Mouse (Mus musculus) CD4-positive, CD25-positive, alpha-beta regulatory T cell, adult 2 months (primary cell): ENCODE measurements around the gene Arl6ip4.

Experiments used
- DNase-seq: peaks from one replicate; pipeline ENCODE4 v3.0.0-alpha.2; 2012; ENCODE audit warnings: low read depth, low spot score

Gene Arl6ip4

GRCm38 (mm10) chr5:124093852-124094604 is 21.9 kb upstream of the Arl6ip4 start:
- DNase-seq = no peak

- DNase-seq = no peak
These were observed 20.8 kb upstream of the Arl6ip4 start for GRCm38 (mm10) chr5:124095077-124095581.

GRCm38 (mm10) chr5:124095596-124096232 is 20.2 kb upstream of the Arl6ip4 start, which contains the start of gene Abcb9:
Gene Abcb9, minus strand, starts transcription at chr5:124095798.
- peak; percentile 93 for DNase-seq

DNA sequence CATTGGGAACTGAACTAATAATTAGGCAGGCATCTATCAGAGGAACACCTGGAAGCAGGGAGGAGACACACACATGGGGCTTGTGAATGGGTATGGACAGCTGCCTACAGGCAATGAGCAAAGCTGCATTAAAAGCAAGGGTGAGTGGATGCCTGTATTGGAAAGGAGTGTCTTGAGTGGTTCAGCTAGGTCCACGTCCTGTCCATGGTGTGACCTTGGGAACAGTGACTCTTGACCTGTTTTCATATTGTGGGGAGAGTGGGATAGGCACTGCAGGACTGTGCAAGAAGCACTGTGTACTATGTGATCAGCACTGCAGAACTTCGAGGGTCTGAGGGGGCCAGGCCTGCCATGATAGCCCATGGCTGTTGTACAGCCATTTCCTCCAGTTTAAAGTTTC is 17.0 kb upstream of the Arl6ip4 start:
- no peak for DNase-seq

DNA sequence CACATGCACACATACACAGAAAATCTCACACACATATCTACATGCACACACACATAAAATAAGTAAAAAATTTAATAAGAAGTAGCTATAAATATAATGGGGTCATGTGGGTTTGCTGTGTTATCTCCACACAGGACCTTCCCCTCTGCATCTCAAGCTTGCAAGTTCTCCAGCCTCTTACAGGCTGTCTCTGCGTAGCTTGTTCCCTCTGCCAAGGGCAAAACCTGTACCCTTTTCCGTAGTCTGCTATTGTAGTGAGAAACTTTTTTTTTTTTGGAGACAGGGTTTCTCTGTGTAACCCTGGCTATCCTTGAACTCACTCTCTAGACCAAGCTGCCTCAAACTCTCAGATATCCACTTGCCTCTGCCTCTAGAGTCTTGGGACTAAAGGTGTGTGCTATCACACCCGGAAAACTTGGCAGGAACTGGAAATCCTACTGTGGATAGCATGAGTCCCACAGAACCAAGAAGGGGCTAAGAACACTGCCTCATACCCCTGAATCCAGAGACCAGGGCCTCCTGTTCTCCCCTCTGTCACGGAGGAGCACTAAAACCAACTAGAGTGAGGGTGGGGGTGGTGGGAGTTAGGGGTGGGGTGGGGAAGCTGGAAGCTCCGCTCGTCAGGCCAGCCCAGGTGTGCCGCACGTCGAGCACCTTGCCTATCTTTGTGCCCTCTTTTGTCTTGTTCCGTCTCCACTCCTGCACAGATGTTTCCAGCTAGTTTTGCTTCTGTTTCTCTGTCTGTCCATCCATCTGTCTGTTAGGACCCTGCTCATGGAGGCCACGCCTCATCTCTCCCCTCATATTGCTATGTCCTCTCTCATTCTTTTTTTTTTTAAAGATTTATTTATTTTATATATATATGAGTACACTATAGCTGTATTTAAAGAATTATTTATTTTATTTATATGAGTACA is 15.5 kb upstream of the Arl6ip4 start:
- DNase-seq = no peak

GRCm38 (mm10) chr5:124102326-124102725 is 13.6 kb upstream of the Arl6ip4 start:
- DNase-seq = no peak

DNA sequence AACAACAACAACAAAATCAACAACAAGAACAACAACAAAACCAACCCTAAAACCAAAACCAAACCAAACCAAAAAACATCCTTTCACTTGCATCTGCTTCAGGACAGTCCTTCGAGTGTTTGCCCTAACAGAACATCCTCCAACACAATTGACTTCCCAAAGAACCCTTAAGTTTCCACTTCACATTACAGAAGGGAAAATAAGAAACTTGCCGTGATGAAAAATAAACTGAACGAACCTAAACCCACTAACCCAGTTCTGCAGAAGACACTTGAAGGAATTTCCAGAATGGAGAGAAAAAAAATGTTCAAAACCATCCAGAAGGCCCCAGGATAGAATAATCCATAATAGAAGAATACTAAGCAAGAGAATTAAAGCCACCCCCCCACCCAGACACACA is 12.9 kb upstream of the Arl6ip4 start:
- DNase-seq = no peak

- DNase-seq = no peak
These were observed 12.3 kb upstream of the Arl6ip4 start for GRCm38 (mm10) chr5:124103552-124103951.

GRCm38 (mm10) chr5:124111077-124111741 is 4.7 kb upstream of the Arl6ip4 start:
- peak; percentile 84 for DNase-seq

GRCm38 (mm10) chr5:124111742-124112497 is 4.0 kb upstream of the Arl6ip4 start, which contains the start of gene Ogfod2:
Gene Ogfod2, plus strand, starts transcription at chr5:124112297.
- peak; percentile 98 for DNase-seq

DNA sequence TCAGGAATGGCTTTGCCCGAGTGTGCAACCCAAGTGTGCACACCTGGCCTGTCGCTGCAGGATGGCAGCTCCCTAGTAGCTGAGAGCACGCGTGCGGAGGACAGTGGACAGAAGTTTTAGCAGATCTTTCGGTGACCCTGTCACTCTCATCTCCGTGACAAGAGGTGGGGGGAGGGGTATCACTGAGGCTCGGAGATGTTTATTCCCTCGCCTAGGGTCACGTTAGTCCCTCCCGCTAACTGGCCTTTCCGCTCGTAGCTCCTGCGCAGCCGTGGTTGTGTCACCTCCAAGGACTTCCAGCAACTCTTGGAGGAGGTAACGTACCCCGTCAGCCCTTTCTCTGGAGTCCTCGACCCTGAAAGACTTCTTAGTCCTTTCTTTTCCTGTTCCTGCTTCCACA is 3.4 kb upstream of the Arl6ip4 start:
- DNase-seq = no peak

DNA sequence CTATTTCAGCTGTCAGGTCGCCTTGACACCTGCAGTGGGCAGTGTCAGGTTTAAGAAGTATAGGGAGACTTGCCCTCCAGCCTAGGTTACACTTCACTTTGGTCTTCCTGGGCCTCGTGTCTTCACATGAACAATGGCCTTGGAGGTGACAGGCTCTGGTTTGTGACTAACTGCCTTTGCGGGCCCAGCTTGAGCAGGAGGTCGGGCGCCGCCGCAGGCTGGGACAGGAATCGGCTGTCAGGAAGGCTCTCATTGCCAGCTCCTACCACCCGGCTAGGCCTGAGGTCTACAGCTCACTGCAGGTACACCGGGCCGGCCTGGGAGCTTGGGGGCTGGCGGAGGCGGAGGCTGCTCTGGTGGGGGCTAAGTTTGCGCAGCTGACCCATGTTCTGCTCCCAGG is 2.9 kb upstream of the Arl6ip4 start:
- DNase-seq = peak; percentile 79

GRCm38 (mm10) chr5:124114276-124115025 is 1.4 kb upstream of the Arl6ip4 start:
- DNase-seq = no peak

DNA sequence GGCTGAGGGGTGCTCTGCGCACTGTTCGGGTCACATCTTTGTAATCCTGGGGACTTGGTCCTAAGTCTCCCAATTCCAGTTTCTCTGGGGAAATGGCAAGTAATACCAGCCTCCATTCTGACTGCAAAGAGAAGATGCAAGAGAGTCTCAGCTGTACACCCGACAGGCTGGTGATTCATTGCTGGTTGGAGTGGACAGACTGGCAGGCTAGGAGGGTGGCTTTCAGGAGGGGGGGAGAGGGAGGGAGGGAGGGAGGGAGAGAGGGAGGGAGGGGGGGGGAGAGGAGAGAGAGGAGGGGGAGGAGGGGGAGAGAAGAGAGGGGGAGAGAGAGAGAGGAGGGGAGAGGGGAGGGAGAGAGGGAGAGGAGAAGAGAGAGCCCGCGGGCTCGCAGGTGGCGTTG is 358 bp upstream of the Arl6ip4 start:
- no peak for DNase-seq

- no peak for DNase-seq
These were observed 3.3 kb downstream of the Arl6ip4 start for GRCm38 (mm10) chr5:124119204-124119603.

GRCm38 (mm10) chr5:124122357-124122756 is 6.5 kb downstream of the Arl6ip4 start:
- DNase-seq = no peak

DNA sequence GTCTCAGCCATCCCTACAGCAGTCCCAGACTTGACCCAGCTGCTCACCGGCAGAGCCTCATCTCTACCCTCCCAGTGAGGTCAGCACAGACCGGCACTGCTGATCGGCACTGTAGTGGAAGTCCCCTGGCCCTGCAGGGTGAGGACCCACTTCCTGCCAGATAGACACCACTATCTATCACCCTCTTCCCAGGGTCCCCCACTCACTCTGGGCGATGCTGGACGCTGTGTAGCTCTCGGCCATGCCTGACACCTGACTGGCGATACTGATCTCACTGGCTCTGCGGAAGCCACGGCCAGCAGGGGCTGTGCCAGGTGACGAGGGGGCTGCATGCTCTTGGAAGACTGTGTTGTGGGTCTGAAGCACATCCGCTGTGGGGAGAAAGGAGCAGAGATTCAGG is 9.2 kb downstream of the Arl6ip4 start:
- no peak for DNase-seq

DNA sequence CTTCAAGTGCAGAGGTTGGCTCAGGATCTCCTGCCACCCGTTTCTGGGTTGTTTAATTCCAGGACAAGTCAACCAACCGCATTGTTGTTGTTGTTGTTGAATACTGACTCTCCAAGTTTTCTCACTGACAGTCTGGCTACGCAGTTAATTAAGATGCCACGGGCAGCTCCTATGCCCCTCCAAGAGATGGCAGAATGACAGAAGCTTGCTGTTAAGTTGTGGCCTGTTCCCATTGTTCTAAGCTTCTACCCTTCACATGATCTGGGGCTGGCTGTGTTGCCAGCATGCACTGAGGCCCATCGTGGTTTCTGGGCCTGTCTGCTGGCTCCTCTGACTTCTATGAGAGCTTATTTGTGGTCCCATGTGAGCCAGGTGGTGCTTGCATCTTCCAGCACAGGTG is 18.4 kb downstream of the Arl6ip4 start:
- no peak for DNase-seq

GRCm38 (mm10) chr5:124138066-124138465 is 22.2 kb downstream of the Arl6ip4 start:
- DNase-seq = no peak

- DNase-seq = no peak
These were observed 33.1 kb downstream of the Arl6ip4 start for GRCm38 (mm10) chr5:124149028-124149427.
